Mouse (Mus musculus) erythroblast, adult 5-6 weeks (primary cell): Measurements from ENCODE around the gene Itgal. TPM values are rescaled to one million over a fixed set of nuclear protein-coding genes. Genes with fewer than 3 reads are reported as not detected.

ENCODE experiments used
- ATAC-seq: replicated peaks from 2 replicates; pipeline ENCODE4 v1.8.0; 2016; ENCODE audit warnings: moderate number of reproducible peaks, mild to moderate bottlenecking, moderate TSS enrichment, inconsistent platforms; ENCODE audit not compliant: poor library complexity, low FRiP score, severe bottlenecking
- total RNA-seq, 2 experiments: library from RNA; stranded (forward) in 1 of 2; stranded (reverse) in 1 of 2; fragments of 150-400 nt in 1 of 2; fragments of 200-764, 138-1000 nt in 1 of 2; gene quantifications; 2 replicates each; pipeline versions ENCODE4 v1.2.3 to v1.2.4; 2015 to 2017; ENCODE audit warnings: low replicate concordance in 2 of 2

Itgal gene
- total RNA-seq, 2 experiments from 2014 or later: 10.4 to 34.4 TPM

- ATAC-seq: peak; percentile 90
Observed at GRCm38 (mm10) chr7:127273925-127274789, 21.9 kb upstream of the Itgal start, which contains the start of gene Sephs2. Gene Sephs2 (minus strand): TSS chr7:127274055.

- ATAC-seq: no peak
Observed at GRCm38 (mm10) chr7:127276519-127276961, 19.5 kb upstream of the Itgal start.

- no peak for ATAC-seq
Observed at GRCm38 (mm10) chr7:127278311-127278710, 17.7 kb upstream of the Itgal start.

DNA sequence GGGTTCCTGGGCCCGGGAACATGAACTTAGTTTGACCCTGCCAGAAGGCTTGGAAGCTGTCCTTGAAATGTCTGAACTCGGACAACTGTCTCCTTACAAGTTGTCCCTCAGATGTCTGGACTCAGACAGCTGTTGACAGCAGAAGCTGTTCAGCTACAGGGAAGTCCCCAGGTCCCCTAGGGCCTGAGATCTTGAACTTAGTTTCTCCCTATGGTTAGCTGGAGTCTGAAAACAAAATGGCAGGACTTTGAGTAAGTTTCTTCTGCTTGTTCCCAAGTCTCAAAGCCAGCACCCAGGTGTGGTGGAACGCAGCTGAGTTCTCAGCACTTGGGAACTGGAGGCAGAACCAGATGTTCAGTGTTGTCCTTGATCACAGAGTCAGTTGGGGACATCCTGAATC, 16.0 kb upstream of the Itgal start:
- ATAC-seq: no peak

DNA sequence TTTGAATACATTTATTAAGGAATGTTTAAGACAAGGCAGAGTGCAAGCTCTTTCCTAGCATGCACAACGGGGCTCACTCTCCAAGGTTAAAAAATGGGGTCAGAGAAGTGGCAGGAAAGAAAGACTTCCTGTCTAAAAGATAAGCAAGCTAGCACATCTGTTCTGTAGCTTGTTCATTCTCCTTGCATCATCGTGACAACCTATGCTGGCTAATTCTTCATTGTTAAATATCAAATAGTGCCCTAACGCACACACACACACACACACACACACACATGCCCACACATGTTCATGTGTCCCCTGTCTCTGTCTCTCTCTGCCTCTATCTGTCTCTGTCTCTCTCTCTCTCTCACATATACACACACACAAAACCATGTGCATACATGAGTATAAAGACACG, 14.9 kb upstream of the Itgal start:
- no peak for ATAC-seq

- ATAC-seq: no peak
Observed at GRCm38 (mm10) chr7:127282190-127282589, 13.9 kb upstream of the Itgal start.

DNA sequence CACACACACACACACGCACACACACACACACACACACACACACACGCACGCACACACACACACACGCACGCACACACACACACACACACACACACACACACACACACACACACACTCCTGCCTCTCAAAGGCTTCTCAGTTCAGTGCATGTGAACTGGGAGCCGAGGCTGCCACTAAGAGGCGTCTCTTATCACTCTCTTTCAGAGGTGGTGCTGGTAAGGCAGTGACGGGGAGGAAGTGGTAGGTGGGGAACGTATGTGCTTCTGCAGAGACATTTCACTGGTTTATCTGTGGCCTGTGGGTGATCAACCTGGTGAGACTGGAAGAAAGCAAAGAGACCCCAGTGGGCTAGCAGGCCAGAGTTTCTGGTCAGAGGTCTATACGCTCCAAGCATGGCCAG, 10.9 kb upstream of the Itgal start:
- 0 out of 2 replicates have a peak, but pooled peaks have one; percentile 66 for ATAC-seq

- no peak for ATAC-seq
Observed at GRCm38 (mm10) chr7:127287940-127288339, 8.1 kb upstream of the Itgal start.

- ATAC-seq: no peak
Observed at GRCm38 (mm10) chr7:127289306-127289705, 6.8 kb upstream of the Itgal start.

DNA sequence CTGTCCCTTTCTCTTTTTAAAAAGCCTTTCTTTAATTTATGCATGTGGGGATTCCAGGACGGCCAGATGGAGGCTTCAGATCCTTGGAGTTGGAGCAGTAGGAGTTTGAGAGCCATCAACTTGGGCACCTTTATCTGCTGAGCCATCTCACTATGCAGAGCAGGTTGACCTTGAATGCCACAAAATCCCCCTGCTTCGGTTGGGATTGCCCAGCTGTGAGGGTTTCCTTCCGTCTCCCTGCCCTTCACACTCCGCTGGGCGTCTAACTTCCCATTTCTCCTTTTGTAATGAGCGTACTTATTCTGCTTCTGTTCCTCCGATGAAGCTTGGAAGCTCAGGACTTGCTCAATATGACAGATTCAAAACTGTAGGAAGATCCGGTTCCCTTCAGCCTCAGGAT, 5.9 kb upstream of the Itgal start:
- ATAC-seq: no peak

DNA sequence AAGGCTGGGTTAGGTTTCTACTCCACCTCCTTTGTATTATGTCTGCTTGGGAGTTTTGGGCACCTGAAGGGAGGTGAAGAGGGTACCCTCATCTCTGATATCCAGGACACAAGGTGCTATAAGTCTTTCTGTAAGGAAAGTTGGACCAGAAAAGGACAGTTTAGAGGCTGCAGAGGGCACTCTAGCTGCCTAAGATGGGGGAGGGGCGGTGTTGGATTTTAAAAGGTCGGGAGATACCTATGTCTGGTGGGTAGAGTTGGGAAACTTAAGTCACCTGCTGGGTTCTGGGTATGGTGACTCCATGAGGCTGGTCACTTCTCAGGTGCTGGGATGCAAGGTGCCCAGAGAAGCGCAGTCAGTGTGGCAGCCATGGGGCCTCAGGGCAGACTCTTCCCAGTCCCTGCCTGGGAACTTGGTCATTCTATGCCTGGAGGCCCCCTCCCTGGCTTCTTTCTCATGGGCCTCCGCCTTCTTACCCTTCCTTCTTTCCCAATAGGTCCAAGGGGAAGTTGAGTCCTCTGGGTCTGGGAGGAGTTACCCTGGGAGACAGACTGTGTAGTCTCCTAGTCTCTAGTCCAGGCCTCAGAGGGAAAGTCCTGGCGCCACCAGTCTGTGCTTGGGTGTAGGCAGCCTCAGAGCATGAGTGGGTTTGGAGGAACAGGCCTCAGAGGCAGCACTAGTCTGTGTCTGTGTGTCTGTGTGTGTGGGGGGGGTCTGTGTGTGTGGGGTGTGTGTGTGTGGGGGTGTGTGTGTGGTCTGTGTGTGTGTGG, 911 bp downstream of the Itgal start:
- ATAC-seq: no peak

DNA sequence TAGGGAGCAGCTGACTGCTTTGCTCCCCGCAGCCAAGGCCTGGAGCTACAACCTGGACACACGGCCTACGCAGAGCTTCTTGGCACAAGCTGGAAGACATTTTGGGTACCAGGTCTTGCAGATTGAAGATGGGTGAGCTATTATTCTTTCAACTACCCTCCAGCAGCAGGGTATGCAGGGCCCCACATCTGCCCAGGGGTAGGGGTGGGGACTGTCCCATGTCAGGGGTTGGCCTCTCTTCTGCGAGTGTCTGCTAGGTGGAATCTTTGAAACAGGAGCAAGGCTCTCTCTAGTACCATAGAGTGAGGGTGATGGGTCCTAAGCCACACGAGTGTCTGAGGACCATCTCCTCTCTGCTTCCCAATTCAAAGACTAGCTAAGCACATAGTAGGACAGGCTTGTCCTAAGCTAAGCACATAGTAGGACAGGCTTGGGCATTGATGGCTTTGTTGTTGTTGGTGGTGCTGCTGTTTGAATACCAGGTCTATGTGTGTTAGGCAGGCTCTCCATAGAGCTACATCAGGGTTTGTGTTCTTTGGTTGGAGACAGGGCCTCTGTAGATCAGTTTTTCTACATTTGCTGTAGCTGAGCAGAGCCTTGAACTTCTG, 1.6 kb downstream of the Itgal start:
- ATAC-seq: 0 out of 2 replicates have a peak, but pooled peaks have one; percentile 10

DNA sequence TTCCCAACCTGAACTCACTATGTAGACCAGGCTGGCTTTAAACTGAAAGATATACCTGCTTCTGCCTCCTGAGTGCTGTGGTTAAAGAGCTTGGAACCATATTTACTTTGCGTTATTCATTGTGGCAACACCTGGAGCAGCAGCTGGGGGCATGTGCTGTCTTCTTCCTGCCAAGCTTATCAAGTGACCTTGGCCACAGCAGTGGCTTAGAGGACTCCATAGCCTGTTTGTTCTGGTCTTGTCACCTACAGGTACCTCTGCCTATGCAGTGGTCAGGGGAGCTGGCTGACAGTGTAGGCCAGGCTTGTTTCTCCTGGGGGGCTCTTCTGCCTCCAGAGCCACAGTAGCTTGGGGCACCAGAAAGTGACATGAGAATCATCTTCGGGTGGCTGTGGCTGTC, 12.4 kb downstream of the Itgal start:
- no peak for ATAC-seq

DNA sequence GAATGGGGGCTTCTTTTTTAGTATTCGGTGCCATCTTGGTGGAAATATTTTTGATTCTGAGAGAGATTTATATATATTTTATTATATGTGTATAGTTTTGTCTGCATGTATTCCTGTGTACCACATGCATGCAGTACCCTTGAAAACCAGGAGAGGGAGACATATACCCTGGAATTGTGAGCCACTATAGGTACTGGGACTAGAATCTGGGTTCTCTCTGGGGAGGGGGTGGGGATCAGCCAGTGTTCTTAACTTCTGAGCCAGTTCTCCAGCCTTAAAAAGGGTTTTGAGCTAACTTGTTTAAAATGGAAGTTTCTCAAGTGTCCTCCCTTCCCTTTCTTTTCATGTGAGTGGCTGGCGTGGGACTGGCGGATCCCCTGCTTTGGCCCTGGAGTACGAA, 12.8 kb downstream of the Itgal start:
- ATAC-seq: peak; percentile 75

- no peak for ATAC-seq
Observed at GRCm38 (mm10) chr7:127309951-127310350, 13.9 kb downstream of the Itgal start.

GRCm38 (mm10) chr7:127313912-127314311, 17.9 kb downstream of the Itgal start:
- ATAC-seq: no peak

DNA sequence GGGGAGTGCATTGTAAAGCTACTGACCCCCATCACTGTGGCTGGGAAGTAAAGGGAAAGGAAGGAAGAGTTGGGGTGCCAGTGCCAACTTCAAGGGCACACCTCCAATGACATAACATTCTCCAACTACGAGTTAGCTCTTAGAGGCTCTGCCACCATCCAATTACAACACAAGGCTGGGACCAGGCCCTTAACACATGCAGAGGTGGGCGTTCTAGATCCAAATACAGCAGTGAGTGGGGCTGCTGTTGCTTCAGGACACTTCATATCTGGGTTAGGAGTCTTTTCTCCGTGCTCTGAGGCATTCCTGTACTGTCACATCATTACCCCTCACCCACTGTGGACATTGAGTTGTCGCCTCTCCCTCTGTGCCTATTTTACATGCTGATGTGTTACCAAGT, 25.0 kb downstream of the Itgal start:
- ATAC-seq: no peak

- ATAC-seq: no peak
Observed at GRCm38 (mm10) chr7:127322085-127322484, 26.0 kb downstream of the Itgal start.

DNA sequence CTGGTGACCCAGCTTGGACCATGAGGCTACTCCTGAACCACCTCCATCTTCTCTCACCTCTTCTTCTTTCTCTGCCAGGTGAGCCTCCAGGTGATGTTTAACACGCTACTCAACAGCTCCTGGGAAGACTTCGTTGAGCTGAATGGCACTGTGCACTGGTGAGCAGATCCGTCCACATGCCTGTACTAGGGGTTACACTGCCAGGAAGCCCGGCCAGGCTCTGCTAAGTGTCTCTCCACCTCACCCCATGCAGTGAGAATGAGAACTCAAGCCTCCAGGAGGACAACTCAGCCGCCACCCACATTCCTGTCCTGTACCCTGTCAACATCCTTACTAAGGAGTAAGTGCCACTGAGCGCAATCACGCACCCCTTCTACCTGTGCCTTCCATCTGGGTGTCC, 28.9 kb downstream of the Itgal start:
- no peak for ATAC-seq

- ATAC-seq: no peak
Observed at GRCm38 (mm10) chr7:127325550-127325949, 29.5 kb downstream of the Itgal start.
